Mouse (Mus musculus) heart, embryonic 13.5 days (tissue): ENCODE results near the gene Hectd4. TPM values are rescaled to one million over a fixed set of nuclear protein-coding genes. Genes with fewer than 3 reads are reported as not detected.

Experiments used
- ATAC-seq: fragments of 200-750 bp; cut with Nextera tagmentation; 2 replicates; pipeline ENCODE4 v1.8.0; 2017; ENCODE audit warnings: moderate TSS enrichment; ENCODE audit not compliant: insufficient number of reproducible peaks, low FRiP score, low TSS enrichment; ENCODE audit errors: extremely low read depth
- H3K27ac ChIP-seq: fragments of 300-500 bp; sonication (generic); replicated peaks from 2 replicates; pipeline ENCODE4 v1.5.1; 2015; ENCODE audit warnings: moderate library complexity, mild to moderate bottlenecking, inconsistent platforms
- H3K27me3 ChIP-seq: fragments of 300-500 bp; sonication (generic); replicated peaks from 2 replicates; pipeline ENCODE4 v1.6.1; 2015; ENCODE audit warnings: mild to moderate bottlenecking, inconsistent platforms
- H3K36me3 ChIP-seq: fragments of 300-500 bp; sonication (generic); 2 replicates; pipeline ENCODE4 v1.6.1; 2015; ENCODE audit warnings: mild to moderate bottlenecking, inconsistent platforms
- H3K4me1 ChIP-seq: fragments of 300-500 bp; sonication (generic); 2 replicates; pipeline ENCODE4 v1.6.1; 2015; ENCODE audit warnings: inconsistent platforms
- H3K4me2 ChIP-seq: fragments of 300-500 bp; sonication (generic); 2 replicates; pipeline ENCODE4 v1.6.1; 2015; ENCODE audit warnings: inconsistent platforms, mild to moderate bottlenecking, moderate library complexity
- H3K4me3 ChIP-seq: fragments of 300-500 bp; sonication (generic); 2 replicates; pipeline ENCODE4 v1.5.1; 2015; ENCODE audit warnings: moderate library complexity, mild to moderate bottlenecking, inconsistent platforms
- H3K9ac ChIP-seq: fragments of 300-500 bp; sonication (generic); 2 replicates; pipeline ENCODE4 v1.6.1; 2015; ENCODE audit warnings: inconsistent platforms, mild to moderate bottlenecking, moderate library complexity
- H3K9me3 ChIP-seq: fragments of 300-500 bp; sonication (generic); 2 replicates; pipeline ENCODE4 v1.6.1; 2016; ENCODE audit warnings: inconsistent platforms
- WGBS: fragments of 180-500 bp; shearing (Covaris S2); methylation state at CpG from one replicate; pipeline ENCODE4 v1.1.7; 2015; ENCODE audit warnings: mixed read lengths; 5-methylcytosine and 5-hydroxymethylcytosine counted together
- polyA plus RNA-seq: library from polyadenylated mRNA; unstranded; fragments of >200 nt; fragmentation: Nextera tagmentation; extraction: Ambion mirVana; gene quantifications from 2 replicates; pipeline ENCODE4 v1.2.1, GENCODE M21; 2015

The Hectd4 gene
- polyA plus RNA-seq = 2.8 and 3.3 TPM in 2 replicates

- peak within 1 kb of the TSS; percentile 81 for H3K4me2 ChIP-seq
- H3K27me3 ChIP-seq = no peaks in the 10 kb centered on the region
- H3K4me3 ChIP-seq = peak within 1 kb of the TSS; percentile 86
- no peaks in the 10 kb centered on the region for H3K36me3 ChIP-seq
- under 1% methylated on average over 72 of the region's 90 CpGs for WGBS
- no peaks in the 10 kb centered on the region for H3K9me3 ChIP-seq
- peak within 1 kb of the TSS; percentile 88 for H3K27ac ChIP-seq
- ATAC-seq = peak; percentile 91
- H3K9ac ChIP-seq = peak within 1 kb of the TSS; percentile 96
- H3K4me1 ChIP-seq = peaks cover 26% of the 10 kb centered on the region
These were observed at the start of gene Hectd4 for GRCm38 (mm10) chr5:121219980-121220731. Gene Hectd4, plus strand, starts transcription at chr5:121220219.

- Histone ChIP-seq H3K4me2 (no peak overlapping the region), H3K9ac (no peak overlapping the region), H3K9me3 (no peaks in the 10 kb centered on the region), H3K27me3 (no peaks in the 10 kb centered on the region), H3K4me3 (no peak overlapping the region), H3K36me3 (peaks cover 42% of the 10 kb centered on the region), H3K27ac (no peak overlapping the region), H3K4me1 (peaks cover 21% of the 10 kb centered on the region)
- ATAC-seq = no peak
- WGBS = 86% methylated on average over 4 of the region's 4 CpGs
These were observed 47.2 kb upstream of the Hectd4 start for GRCm38 (mm10) chr5:121172835-121173234.

- Histone ChIP-seq H3K9me3 (no peaks in the 10 kb centered on the region), H3K9ac (peak overlapping the region; percentile 42; the same call in 1 of the 2 replicates), H3K27ac (peak overlapping the region; percentile 82), H3K4me3 (no peak overlapping the region), H3K36me3 (peaks cover 3% of the 10 kb centered on the region; the same call in 1 of the 2 replicates), H3K27me3 (no peaks in the 10 kb centered on the region), H3K4me1 (peaks cover 72% of the 10 kb centered on the region), H3K4me2 (peak overlapping the region; percentile 3; the same call in 1 of the 2 replicates)
- ATAC-seq = no peak
- WGBS = 43% methylated on average over 9 of the region's 9 CpGs
These were observed 40.8 kb upstream of the Hectd4 start for GRCm38 (mm10) chr5:121179077-121179857.

- WGBS = 79% methylated on average over 9 of the region's 9 CpGs
- no peak overlapping the region for H3K4me3 ChIP-seq
- ATAC-seq = no peak
- H3K27me3 ChIP-seq = no peaks in the 10 kb centered on the region
- H3K36me3 ChIP-seq = no peaks in the 10 kb centered on the region
- H3K4me2 ChIP-seq = no peak overlapping the region
- no peaks in the 10 kb centered on the region for H3K9me3 ChIP-seq
- peak overlapping the region; percentile 84; the same call in 1 of the 2 replicates for H3K27ac ChIP-seq
- no peak overlapping the region for H3K9ac ChIP-seq
- peaks cover 98% of the 10 kb centered on the region for H3K4me1 ChIP-seq
These were observed 36.8 kb upstream of the Hectd4 start for GRCm38 (mm10) chr5:121183269-121183668.

- peak overlapping the region; percentile 56 for H3K4me2 ChIP-seq
- no peak for ATAC-seq
- 49% methylated on average over 2 of the region's 2 CpGs for WGBS
- peak overlapping the region; percentile 84 for H3K27ac ChIP-seq
- peak overlapping the region; percentile 15; the same call in 1 of the 2 replicates for H3K4me3 ChIP-seq
- peak overlapping the region; percentile 67 for H3K9ac ChIP-seq
- H3K36me3 ChIP-seq = no peaks in the 10 kb centered on the region
- H3K4me1 ChIP-seq = peaks cover 98% of the 10 kb centered on the region
- H3K9me3 ChIP-seq = no peaks in the 10 kb centered on the region
- H3K27me3 ChIP-seq = no peaks in the 10 kb centered on the region
These were observed 35.6 kb upstream of the Hectd4 start for GRCm38 (mm10) chr5:121184375-121184774.

- Histone ChIP-seq H3K4me3 (peak overlapping the region; percentile 15), H3K27ac (peak overlapping the region; percentile 84), H3K27me3 (no peaks in the 10 kb centered on the region), H3K4me2 (peak overlapping the region; percentile 56), H3K9me3 (no peaks in the 10 kb centered on the region), H3K9ac (peak overlapping the region; percentile 67), H3K36me3 (no peaks in the 10 kb centered on the region), H3K4me1 (peaks cover 97% of the 10 kb centered on the region)
- peak; percentile 52 for ATAC-seq
- WGBS = 4% methylated on average over 11 of the region's 11 CpGs
These were observed 35.0 kb upstream of the Hectd4 start for GRCm38 (mm10) chr5:121184945-121185551.

GRCm38 (mm10) chr5:121187580-121188001 is 32.4 kb upstream of the Hectd4 start:
- H3K9ac ChIP-seq = peak overlapping the region; percentile 63
- H3K4me1 ChIP-seq = peaks cover 81% of the 10 kb centered on the region
- WGBS = 74% methylated on average over 8 of the region's 8 CpGs
- no peaks in the 10 kb centered on the region for H3K27me3 ChIP-seq
- peak overlapping the region; percentile 84 for H3K27ac ChIP-seq
- peak overlapping the region; percentile 23 for H3K4me2 ChIP-seq
- H3K36me3 ChIP-seq = no peaks in the 10 kb centered on the region
- no peaks in the 10 kb centered on the region for H3K9me3 ChIP-seq
- H3K4me3 ChIP-seq = no peak overlapping the region
- no peak for ATAC-seq

GRCm38 (mm10) chr5:121188265-121188664 is 31.8 kb upstream of the Hectd4 start:
- WGBS = 82% methylated on average over 9 of the region's 9 CpGs
- peaks cover 75% of the 10 kb centered on the region for H3K4me1 ChIP-seq
- H3K4me3 ChIP-seq = no peak overlapping the region
- H3K27ac ChIP-seq = peak overlapping the region; percentile 84; the same call in 1 of the 2 replicates
- H3K27me3 ChIP-seq = no peaks in the 10 kb centered on the region
- peak overlapping the region; percentile 23 for H3K4me2 ChIP-seq
- H3K36me3 ChIP-seq = no peaks in the 10 kb centered on the region
- ATAC-seq = no peak
- H3K9me3 ChIP-seq = no peaks in the 10 kb centered on the region
- peak overlapping the region; percentile 63; the same call in 1 of the 2 replicates for H3K9ac ChIP-seq

- H3K36me3 ChIP-seq = no peaks in the 10 kb centered on the region
- peak overlapping the region; percentile 24 for H3K4me3 ChIP-seq
- no peaks in the 10 kb centered on the region for H3K9me3 ChIP-seq
- no peaks in the 10 kb centered on the region for H3K27me3 ChIP-seq
- H3K4me2 ChIP-seq = peak overlapping the region; percentile 56
- peaks cover 65% of the 10 kb centered on the region for H3K4me1 ChIP-seq
- H3K27ac ChIP-seq = no peak overlapping the region; the same call in 1 of the 2 replicates
- ATAC-seq = no peak
- peak overlapping the region; percentile 34 for H3K9ac ChIP-seq
- WGBS = 61% methylated on average over 9 of the region's 9 CpGs
These were observed 30.8 kb upstream of the Hectd4 start for GRCm38 (mm10) chr5:121189182-121189581.

GRCm38 (mm10) chr5:121190210-121190835 is 29.7 kb upstream of the Hectd4 start:
- no peak for ATAC-seq
- no peaks in the 10 kb centered on the region for H3K36me3 ChIP-seq
- H3K27me3 ChIP-seq = no peaks in the 10 kb centered on the region
- peak overlapping the region; percentile 98 for H3K9ac ChIP-seq
- H3K4me2 ChIP-seq = peak overlapping the region; percentile 87
- WGBS = 22% methylated on average over 21 of the region's 21 CpGs
- peak overlapping the region; percentile 91 for H3K27ac ChIP-seq
- H3K4me3 ChIP-seq = peak overlapping the region; percentile 93
- no peaks in the 10 kb centered on the region for H3K9me3 ChIP-seq
- H3K4me1 ChIP-seq = peaks cover 54% of the 10 kb centered on the region
